ENCODE assay signal across 8 mouse cellular contexts in the genomic region with DNA sequence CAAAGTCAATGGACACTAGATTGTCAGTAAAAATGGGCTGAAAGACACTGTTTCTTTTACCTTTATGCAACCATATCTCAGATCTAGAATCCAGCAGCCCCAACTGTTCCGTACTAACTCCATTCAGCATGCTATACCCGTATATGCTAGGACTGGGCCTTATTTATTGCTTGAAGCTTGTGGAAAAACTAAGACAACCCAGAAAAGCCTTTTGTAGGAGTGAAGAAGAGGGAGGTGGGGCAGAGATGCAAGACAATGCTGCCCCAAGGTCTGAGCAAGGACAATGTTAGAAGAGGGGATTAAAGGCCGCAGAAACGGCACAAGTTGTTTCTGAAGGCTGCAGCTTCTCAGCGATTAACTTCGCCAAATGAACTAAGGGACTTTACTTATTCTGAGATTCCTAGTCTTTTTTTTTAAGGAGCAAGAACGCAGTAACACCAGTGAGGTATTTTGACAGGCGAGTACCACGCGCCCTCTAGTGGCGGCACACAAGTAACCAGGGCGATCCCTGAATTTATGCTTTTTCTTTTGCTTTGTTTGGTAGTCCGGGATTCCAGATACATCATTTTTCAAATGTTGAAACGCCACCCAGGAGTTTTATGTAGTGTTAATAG.
A peak's percentile ranks its signal among the peaks of the same experiment; 100 is the strongest.
DNase-seq lines count a peak whose midpoint lies in the region; ATAC-seq and TF ChIP-seq lines count a peak whose summit lies in the region.

No protein-coding gene starts in this region.

- H3K36me3 ChIP-seq in spleen, adult 2 months (ENCODE audit: control insufficient read depth, insufficient read depth, low read length) = no peaks in the 10 kb centered on the region

- peak in 1 of 2 experiments; percentile 5 for DNase-seq in spleen, adult 2 months (ENCODE audit: low read depth in 1 of 2, low spot score in 2 of 2)
- no peak for DNase-seq in spleen, adult 12 weeks (ENCODE audit: low spot score)
- DNase-seq in embryo, embryonic 10 days (ENCODE audit: low spot score) = peak; percentile 86
- DNase-seq in gastrocnemius, postnatal 36 days = peak; percentile 50 to 63
- peak; percentile 25 to 72 for DNase-seq in left cerebral cortex, adult 9 months (ENCODE audit: low spot score in 2 of 2)
- peak; percentile 84 for DNase-seq in right cerebral cortex, postnatal 4 days

- H3K4me1 ChIP-seq in spleen, adult 2 months (ENCODE audit: control insufficient read depth, insufficient read depth, insufficient read length) = no peaks in the 10 kb centered on the region

- TF ChIP-seq POLR2A in spleen, adult 2 months (IDR thresholded peaks at IDR 0.05; ENCODE audit: low read depth, low read length) = no peak

- H3K27me3 ChIP-seq in spleen, adult 2 months (ENCODE audit: control insufficient read depth, insufficient read depth, low read length) = no peaks in the 10 kb centered on the region

- TF ChIP-seq CTCF in spleen, adult 2 months (IDR thresholded peaks at IDR 0.05; ENCODE audit: extremely low read depth, insufficient read depth, insufficient read length, insufficient replicate concordance) = peak; percentile 53; the same call in 1 of the 2 replicates

- H3K4me3 ChIP-seq in spleen, adult 2 months (ENCODE audit: extremely low read depth, insufficient read depth, insufficient read length) = no peak overlapping the region

- 15% methylated on average over 14 of the region's 14 CpGs for WGBS in spleen, adult 2 months

- ATAC-seq in inflammation-experienced regulatory T-cells, adult 6 months = peak; percentile 58
- peak; percentile 89 for ATAC-seq in megakaryocyte progenitor cell, adult 5-6 weeks (replicated peaks; ENCODE audit: poor library complexity)

- intact Hi-C loops in gastrocnemius, postnatal 36 days (cut with DNase I) = loop anchor here (2.0 to 5.0 kb wide), 3 partner anchors 143 to 300 kb away; no protein-coding TSS in a partner anchor

- H3K27ac ChIP-seq in spleen, adult 2 months (ENCODE audit: insufficient read depth, low read length) = no peak overlapping the region
